Mouse (Mus musculus) 416B (cell line): ENCODE measurements around the gene Gm40193.

Source experiments
- DNase-seq: peaks from one replicate; pipeline ENCODE4 v3.0.0; 2011; ENCODE audit warnings: low read depth

Gene Gm40193

DNA sequence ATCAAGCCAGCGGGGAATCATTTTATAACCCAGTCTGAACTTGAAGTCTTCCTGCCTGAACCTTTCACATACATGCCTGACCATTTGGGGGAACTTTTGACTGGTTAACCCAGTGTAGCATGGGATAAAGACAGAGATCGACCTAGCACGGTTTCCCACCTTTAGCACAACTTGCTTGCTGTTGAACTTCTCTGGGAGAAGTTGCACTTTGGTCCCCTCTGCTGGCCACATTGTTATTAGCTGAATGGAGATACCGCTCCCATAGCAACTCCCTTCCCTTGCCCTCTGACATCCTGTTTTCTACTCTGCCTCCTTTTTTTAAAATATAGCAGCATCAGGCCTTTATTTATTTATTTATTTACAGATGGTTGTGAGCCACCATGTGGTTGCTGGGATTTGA, 26.4 kb downstream of the Gm40193 start:
- DNase-seq, result peak; percentile 81

DNA sequence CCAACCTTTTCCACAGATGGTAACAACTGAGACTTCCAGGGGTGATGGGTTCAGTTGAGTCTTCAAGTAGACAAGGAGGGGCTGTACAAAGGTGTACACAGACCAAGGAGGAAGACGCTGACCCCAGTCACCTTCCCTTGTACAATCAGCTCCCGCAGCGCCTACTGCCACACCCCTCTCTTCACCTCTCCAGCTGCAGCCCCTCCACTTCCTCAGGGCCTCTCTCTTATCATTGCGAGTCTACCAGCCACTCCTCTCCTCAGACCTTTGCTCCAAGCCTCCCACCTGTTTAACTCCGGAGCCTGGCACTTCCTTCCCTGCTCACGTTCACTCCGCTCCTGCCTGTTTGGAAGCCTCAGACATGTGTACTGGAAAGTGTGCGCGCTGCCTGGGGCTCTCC, 27.8 kb downstream of the Gm40193 start, which contains the start of gene Tm4sf5:
Gene Tm4sf5 (plus strand): TSS at position 275 of the 400 bp plus-strand sequence.
- no peak for DNase-seq

DNA sequence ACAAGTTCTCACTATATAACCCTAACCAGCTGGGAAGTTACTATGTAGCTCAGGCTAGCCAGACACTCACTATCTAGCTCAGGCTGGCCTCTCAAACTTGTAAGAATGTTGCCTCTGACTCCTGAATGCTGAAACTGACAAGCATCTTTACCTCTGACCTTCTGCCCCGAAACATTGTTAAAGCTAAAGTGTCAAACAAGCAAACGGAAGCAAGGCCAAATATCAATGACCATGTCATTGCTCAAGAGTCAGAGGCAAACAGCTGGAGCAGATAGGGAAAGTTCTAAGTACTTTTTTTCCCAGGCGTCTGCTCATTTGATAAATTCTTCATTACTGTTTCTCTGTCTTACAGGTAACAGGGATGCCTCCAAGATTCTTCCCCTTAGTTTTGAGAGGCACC, 30.7 kb downstream of the Gm40193 start:
- no peak for DNase-seq

DNA sequence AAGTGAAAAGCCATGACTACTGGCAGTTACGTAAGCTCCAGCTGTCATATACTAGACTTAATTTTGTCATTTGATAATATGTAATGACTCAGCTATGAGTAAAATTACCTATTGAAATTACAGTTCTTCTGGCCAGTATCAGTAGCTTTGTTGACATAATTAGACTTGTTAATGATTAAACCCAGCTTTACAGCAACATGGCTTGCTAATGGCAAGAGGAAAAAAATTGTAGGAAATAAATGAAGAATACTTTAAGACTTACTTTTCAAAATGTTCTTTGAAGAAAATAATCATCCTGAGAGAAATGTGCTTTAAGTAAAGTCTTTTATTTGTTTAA, 32.3 kb downstream of the Gm40193 start:
- no peak for DNase-seq

DNA sequence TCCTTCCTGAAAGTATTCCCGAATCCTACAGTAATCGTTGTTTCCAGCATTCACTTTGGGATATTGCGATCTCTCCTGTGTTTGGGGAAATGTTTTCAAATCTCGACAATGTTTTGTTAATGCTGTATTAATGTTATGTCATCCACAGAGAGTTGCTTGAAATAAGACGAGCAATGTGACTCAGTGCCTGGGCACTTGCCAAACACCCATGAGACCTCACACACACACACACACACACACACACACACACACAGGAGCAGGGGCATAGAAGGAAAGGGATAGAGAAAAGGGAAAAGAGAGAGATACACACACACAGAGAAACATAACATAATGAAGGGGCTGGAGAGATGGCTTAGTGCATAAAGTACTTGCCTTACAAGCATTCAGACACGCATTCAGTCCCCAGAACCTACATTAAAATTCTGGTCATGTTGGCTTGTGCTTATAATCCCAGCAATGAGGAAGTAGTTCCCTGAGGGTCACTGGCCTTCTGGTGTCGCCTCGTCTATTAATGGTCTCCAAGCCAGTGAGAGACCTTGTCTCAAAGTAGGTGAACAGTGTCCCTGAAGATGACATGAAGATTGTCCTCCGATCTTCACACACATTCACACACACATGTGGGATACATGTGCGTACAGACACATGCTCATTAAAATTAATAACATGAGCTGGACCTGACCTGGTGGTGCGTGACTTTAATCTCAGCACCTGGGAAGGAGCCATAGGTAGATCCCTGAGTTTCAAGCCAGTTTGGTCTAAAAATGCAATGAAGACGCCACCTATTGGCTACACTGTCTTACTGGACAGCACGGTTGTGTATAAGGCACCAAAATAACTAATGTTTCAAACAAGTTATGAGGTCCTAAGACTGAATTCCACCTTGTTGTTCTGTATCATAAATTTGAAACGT, 32.9 kb downstream of the Gm40193 start:
- peak; percentile 70 for DNase-seq

DNA sequence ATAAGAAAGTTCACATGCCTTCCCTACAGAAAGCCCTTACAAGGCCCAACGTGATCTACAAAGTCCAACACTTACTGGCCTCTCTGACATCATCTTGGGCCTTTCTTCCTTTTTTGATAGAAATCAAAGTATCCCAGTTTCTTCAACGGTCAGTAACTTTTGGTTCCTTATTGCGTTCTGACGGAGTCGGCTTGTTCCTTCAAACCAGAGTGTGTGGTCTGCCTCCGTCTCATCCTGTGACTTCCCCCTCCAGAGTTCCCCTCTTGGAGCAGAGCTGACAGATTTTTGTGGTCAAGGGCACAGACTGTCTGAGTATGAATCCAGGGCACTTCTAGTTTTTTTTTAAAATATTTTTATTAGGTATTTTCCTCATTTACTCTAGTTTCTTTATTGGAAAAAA, 43.1 kb downstream of the Gm40193 start:
- DNase-seq, result peak; percentile 53

DNA sequence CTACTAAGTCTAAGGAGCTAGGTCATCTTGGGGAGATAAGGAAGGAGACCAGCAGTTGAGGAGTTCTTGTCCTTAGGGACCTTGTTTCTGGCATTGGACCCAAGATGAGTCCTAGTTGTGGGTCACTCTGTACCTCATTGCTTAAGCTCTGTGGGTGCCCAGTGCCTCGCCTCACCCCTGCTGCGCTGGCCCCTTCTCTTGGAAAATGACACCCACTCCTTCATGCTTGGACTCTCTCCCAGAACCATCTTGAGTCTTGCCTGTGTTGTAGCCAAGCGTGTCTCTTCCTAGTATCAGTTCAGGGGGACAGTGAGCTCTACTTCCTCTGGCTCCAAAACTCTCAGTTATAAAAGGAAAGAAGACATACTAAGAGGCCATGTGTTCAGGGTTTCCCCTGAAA, 43.6 kb downstream of the Gm40193 start:
- DNase-seq, result no peak

GRCm38 (mm10) chr11:70487816-70488215, 44.9 kb downstream of the Gm40193 start:
- DNase-seq, result no peak

- DNase-seq, result no peak
These were observed 47.2 kb downstream of the Gm40193 start for GRCm38 (mm10) chr11:70485498-70485897.
